Mouse (Mus musculus) embryonic fibroblast, embryonic 13.5 days (primary cell): ENCODE measurements around the gene Ildr1. TPM values are rescaled to one million over a fixed set of nuclear protein-coding genes. Genes with fewer than 3 reads are reported as not detected.

Source experiments
- H3K27ac ChIP-seq: 2 replicates; pipeline ENCODE4 v1.5.1; 2012; ENCODE audit warnings: low read length, control low read depth, inconsistent platforms; ENCODE audit not compliant: insufficient read depth
- H3K4me1 ChIP-seq: 2 replicates; pipeline ENCODE4 v1.6.1; 2011; ENCODE audit warnings: low read length; ENCODE audit not compliant: control insufficient read depth, insufficient read depth
- H3K4me3 ChIP-seq: 2 replicates; pipeline ENCODE4 v1.5.1; 2011; ENCODE audit warnings: mild to moderate bottlenecking, control low read depth, low read length; ENCODE audit not compliant: insufficient read depth
- CTCF ChIP-seq: IDR thresholded peaks from 2 replicates; pipeline ENCODE4 v1.5.1; 2011; ENCODE audit warnings: mild to moderate bottlenecking, control low read depth, low read length, moderate library complexity, borderline replicate concordance; ENCODE audit not compliant: insufficient read depth
- POLR2A ChIP-seq: IDR thresholded peaks from 2 replicates; pipeline ENCODE4 v1.6.1; 2011; ENCODE audit warnings: low read depth, mild to moderate bottlenecking, control low read depth, low read length, moderate library complexity
- polyA plus RNA-seq: library from polyadenylated mRNA; stranded (reverse); fragments of >200 nt; gene quantifications from 2 replicates; pipeline ENCODE4 v1.2.4, GENCODE M21; 2011; ENCODE audit warnings: low read depth; ENCODE audit not compliant: missing spikeins, insufficient read length

Gene Ildr1
- polyA plus RNA-seq, 1 experiment = not detected

DNA sequence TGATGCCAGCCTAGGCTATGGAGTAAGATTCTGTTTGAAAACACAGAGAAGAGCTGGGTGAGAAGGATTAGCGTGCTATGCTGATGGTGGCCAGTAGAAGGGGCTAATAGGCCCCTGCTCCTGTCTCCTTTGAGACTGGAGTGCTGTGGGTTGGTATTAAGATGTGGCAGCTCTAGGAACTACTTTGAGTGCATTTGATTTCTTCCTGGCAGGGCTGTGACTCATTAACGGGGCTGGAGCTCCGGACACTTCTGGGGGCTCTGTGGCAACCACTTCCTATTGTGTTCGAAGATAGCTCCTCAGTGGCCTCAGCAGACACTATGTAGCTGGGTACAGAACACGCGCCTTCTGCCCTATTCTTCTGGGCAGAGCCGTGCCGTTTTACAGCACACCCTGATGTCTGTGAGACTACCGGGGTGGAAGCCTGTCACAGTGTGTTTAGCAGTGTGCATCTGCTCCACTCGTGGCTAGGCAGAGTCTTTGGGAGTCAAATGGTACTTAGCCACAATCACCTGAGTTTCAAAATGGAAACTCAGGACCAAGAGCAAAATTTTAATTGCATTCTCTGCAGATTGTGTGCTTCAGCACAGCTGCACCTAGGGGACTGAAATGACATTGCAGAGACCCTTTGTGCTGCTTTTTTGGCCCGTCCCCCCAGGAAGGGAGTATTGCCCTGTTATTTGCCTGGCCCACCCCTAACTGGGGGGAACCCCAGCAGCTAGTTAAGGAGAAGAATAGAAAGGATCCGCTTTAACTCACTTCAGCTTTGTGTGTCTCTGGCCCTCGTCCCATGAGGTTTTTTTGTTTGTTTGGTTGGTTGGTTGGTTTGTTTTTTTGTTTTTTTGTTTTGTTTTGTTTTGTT, 26.6 kb downstream of the Ildr1 start:
- H3K4me1 ChIP-seq = no peaks in the 10 kb centered on the region
- no peak for TF ChIP-seq CTCF
- no peak for TF ChIP-seq POLR2A
- no peak overlapping the region for H3K27ac ChIP-seq
- H3K4me3 ChIP-seq = no peak overlapping the region

DNA sequence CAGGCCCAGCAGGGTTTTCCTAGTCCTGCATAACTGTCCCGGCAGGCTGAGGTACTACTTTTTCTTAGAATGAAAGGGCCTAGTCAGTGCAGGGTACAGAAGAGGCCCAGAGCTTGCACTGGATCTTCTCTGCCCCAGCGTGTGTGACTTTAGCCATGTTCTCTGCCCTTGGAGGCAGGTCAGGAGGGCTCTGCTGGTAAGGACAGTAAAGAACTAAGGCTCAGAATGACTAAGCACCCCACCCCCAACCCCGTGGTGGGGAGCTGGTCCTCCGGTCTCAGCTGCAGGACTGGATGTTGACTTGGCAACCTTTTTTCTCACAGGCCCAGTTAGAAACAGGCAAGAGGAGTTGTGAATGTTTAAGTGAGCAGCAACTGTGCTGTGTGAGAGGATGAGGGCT, 29.0 kb downstream of the Ildr1 start:
- TF ChIP-seq POLR2A (no peak), CTCF (no peak)
- H3K4me1 ChIP-seq = no peaks in the 10 kb centered on the region
- H3K27ac ChIP-seq = no peak overlapping the region
- H3K4me3 ChIP-seq = no peak overlapping the region

DNA sequence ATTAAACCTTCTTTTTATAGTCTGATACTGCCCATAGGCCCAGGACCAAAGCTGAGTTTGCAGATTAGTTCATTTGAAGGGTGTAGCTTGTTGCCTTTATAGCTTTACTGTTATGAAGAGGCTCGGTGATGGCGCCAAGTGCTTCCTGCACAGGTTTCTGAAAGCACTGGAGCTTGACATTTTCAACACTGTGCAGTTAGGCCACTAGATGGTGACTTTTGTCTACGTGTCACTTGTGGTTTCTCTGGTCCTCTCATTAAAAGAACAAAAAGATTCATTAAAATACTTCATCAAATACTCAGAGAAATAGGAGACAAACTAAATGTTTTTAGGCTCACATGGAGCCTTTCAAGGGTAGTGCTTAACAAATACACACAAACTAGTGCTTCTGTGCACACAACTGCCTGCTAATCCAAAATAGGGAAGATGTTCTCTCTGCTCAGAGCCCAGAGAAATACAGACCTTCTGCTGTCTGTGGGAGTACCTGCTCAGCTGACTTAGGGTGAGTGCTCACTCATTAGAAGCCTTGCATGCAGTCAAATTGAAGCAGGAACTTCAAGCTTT, 30.2 kb downstream of the Ildr1 start:
- Histone ChIP-seq H3K4me1 (no peaks in the 10 kb centered on the region), H3K27ac (no peak overlapping the region), H3K4me3 (no peak overlapping the region)
- TF ChIP-seq CTCF (no peak), POLR2A (no peak)

DNA sequence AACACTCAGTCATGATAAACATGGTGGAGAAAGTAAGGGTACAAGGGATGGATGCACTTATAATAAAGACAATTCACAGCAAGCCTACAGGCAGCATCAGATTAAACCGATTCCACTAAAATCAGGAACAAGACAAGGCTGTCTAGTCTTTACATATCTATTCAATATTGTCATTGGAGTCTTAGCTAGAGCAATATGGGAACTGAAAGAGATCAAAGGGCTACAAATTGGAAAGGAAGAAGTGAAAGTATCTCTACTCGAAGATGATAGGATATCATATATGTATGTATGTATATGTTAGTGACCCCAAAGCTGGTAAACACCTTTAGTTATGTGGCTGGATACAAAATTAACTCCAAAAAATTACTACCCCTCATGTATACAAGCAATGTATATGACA, 35.2 kb downstream of the Ildr1 start:
- Histone ChIP-seq H3K27ac (no peak overlapping the region), H3K4me3 (no peak overlapping the region), H3K4me1 (no peaks in the 10 kb centered on the region)
- TF ChIP-seq POLR2A = no peak

DNA sequence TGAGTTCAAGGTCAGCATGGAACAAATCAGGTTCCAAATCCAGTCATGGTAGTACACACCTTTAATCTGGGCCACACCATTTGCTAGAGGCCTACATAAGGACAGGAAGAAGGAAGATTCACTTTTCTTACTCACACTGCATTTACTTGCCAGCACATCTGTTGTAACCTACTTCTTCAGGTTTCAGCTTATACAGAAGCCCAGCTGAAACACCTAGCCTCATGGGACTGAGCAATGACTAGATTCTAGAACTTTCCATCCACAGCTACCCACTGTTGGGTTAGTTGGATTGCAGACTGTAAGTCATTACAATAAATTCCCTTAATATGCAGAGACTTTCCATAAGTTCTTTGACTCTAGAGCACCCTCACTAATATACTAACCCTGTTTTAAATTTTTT, 38.8 kb downstream of the Ildr1 start:
- TF ChIP-seq CTCF = no peak
- Histone ChIP-seq H3K4me3 (no peak overlapping the region), H3K4me1 (no peaks in the 10 kb centered on the region), H3K27ac (no peak overlapping the region)

DNA sequence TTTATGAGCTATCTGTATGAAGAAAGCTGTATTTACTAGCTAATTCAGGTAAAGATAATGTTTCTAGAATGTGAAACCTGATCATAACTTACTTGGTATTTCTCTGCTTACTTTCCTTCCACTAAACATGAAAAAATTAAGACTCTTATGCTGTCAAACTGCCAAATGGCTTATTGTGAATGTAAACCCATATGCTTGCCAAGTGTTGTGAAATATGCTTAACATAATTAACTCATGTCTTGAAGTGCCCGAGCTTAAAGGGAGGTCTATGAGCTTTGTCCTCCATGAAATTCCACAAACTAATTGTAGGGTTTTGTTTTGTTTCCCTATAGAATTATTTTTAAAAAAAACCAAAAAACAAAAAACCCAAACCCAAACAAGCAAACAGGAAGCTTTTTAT, 40.0 kb downstream of the Ildr1 start:
- H3K4me1 ChIP-seq = no peaks in the 10 kb centered on the region
- no peak overlapping the region for H3K4me3 ChIP-seq
- TF ChIP-seq CTCF = no peak
- TF ChIP-seq POLR2A = no peak
- H3K27ac ChIP-seq = no peak overlapping the region

DNA sequence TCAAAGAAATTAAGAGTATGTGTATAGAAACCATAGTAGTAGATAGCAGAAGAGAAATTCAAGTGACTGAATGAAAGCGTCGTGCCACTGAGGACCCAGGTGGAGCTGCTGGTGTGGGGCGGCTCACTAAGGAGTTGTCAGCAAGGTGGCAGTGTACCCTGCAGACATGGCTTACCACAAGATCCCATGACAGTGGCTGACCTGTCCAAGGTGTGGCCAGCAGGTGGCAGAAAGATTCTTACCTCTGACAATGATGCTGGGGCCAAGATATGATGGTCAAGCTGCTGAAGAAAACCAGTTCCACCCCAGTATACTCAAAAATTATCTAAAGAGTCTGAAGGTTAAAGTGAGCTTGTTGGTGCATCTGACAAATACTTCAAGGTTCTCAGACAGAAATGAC, 41.6 kb downstream of the Ildr1 start:
- Histone ChIP-seq H3K4me1 (no peaks in the 10 kb centered on the region), H3K27ac (no peak overlapping the region), H3K4me3 (no peak overlapping the region)
- TF ChIP-seq POLR2A (no peak), CTCF (no peak)

DNA sequence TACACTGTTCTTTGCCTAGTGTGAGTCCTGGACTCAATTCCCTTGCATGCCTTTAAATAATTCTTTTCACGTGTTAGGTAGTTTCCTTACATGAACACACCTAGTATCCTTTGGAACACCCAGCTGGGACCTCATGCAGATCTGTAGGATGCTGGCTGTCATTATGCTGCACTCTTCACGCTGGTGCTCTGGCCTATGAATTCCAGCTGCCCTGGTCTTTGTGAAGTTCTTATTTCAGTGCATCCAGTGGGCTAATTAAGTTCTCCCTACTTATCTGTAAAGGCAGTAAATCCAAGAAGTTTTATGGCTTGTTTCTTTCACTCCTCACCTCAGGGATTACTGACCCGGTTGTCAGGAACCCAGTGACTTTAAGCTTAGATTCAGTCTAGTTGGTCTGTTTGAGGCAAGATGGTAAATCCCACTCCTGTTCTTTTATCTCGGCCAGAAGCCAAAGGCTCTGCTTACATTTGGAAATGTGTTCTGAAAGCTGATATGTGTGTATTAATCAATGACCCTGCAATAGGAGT, 45.7 kb downstream of the Ildr1 start:
- no peak for TF ChIP-seq CTCF
- no peak for TF ChIP-seq POLR2A
- Histone ChIP-seq H3K4me3 (no peak overlapping the region), H3K4me1 (no peaks in the 10 kb centered on the region), H3K27ac (no peak overlapping the region)

DNA sequence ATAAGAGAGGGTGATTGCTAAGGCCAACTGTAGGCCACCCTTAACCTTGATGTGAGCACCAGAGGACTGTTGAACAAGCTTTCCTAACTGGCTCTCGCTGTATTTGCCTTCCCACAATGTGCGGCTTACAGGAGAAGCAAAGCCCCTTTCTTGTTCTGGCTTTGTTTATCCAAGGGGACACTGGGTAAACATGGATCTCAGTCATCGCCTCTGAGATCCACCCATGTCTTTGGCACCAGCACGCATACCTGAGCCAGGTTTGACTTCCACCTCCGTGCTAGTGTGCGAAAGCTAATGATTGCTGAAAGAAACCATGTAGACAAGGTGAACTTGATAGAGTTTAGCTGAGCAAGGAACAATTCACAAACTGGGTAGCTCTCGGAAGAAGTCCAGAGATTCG, 49.8 kb downstream of the Ildr1 start:
- Histone ChIP-seq H3K27ac (no peak overlapping the region), H3K4me1 (no peaks in the 10 kb centered on the region), H3K4me3 (no peak overlapping the region)
- TF ChIP-seq CTCF = no peak
- TF ChIP-seq POLR2A = no peak

DNA sequence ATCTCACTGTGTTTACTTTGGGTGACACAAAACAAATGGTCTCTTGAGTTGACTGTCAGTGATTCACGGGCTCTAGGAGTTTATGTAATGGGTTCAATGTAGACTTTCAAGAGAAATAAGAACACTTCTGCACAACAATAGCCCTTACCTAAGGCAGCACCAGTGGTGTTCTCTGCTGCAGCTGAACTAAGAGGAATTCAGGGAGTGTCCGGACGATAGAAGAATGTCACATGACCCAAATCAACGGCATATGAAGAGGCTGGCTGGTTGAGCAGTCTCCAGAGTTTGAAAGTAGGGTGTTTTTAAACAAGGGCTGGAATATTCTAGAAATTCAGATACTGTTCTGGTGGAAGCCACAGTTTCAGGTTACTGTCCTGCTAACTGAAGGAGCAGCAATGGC, 53.3 kb downstream of the Ildr1 start:
- H3K27ac ChIP-seq = no peak overlapping the region
- H3K4me3 ChIP-seq = no peak overlapping the region
- TF ChIP-seq POLR2A (no peak), CTCF (no peak)
- H3K4me1 ChIP-seq = no peaks in the 10 kb centered on the region

DNA sequence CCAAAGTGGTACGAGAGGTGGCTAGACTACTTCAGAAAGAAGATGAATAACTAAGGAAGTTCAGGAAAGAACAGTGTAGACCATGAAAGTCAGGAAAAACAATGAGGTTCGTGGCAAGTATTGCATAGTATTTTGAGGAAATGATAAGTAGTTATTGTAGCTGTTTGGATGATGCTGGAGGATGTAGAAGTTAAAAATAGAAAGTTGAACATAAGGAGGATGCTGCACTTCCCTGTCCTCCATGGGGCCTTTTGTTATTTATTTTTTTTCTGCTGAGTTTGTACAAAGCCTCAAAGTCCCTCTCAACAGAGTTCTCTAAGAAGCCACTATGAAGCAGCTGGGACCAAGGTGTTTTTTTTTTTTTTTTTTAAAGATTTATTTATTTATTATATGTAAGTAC, 54.0 kb downstream of the Ildr1 start:
- H3K27ac ChIP-seq = no peak overlapping the region
- no peak overlapping the region for H3K4me3 ChIP-seq
- H3K4me1 ChIP-seq = no peaks in the 10 kb centered on the region
- no peak for TF ChIP-seq POLR2A
- TF ChIP-seq CTCF = no peak
